Mouse (Mus musculus) midbrain, embryonic 10.5 days (tissue): Measurements from ENCODE around the gene Stard8. TPM values are rescaled to one million over a fixed set of nuclear protein-coding genes. Genes with fewer than 3 reads are reported as not detected.

Source experiments
- DNase-seq: peaks from one replicate; pipeline ENCODE4 v3.0.0-alpha.2; 2017; ENCODE audit warnings: low spot score
- H3K27ac ChIP-seq: fragments of 300-500 bp; sonication (generic); replicated peaks from 2 replicates; pipeline ENCODE4 v1.5.1; 2016; ENCODE audit warnings: mild to moderate bottlenecking
- H3K27me3 ChIP-seq: fragments of 300-500 bp; sonication (generic); 2 replicates; pipeline ENCODE4 v1.6.1; 2016; ENCODE audit warnings: low read depth, mild to moderate bottlenecking; ENCODE audit not compliant: poor library complexity, severe bottlenecking
- H3K36me3 ChIP-seq: fragments of 300-500 bp; sonication (generic); 2 replicates; pipeline ENCODE4 v1.6.1; 2016; ENCODE audit warnings: mild to moderate bottlenecking, moderate library complexity
- H3K4me1 ChIP-seq: fragments of 300-500 bp; sonication (generic); 2 replicates; pipeline ENCODE4 v1.6.1; 2016
- H3K4me3 ChIP-seq: fragments of 300-500 bp; sonication (generic); 2 replicates; pipeline ENCODE4 v1.5.1; 2016; ENCODE audit warnings: mild to moderate bottlenecking, moderate library complexity
- H3K9me3 ChIP-seq: fragments of 300-500 bp; sonication (generic); replicated peaks from 2 replicates; pipeline ENCODE4 v1.6.1; 2016; ENCODE audit warnings: mild to moderate bottlenecking
- WGBS: fragments of 180-500 bp; shearing (Covaris S2); methylation state at CpG from one replicate; pipeline ENCODE4 v1.1.7; 2016; 5-methylcytosine and 5-hydroxymethylcytosine counted together
- polyA plus RNA-seq: library from polyadenylated mRNA; unstranded; fragments of >200 nt; fragmentation: Nextera tagmentation; extraction: Ambion mirVana; gene quantifications from 2 replicates; pipeline ENCODE4 v1.2.1, GENCODE M21; 2016

Stard8 gene
- polyA plus RNA-seq, 1 experiment from 2014 or later: 14.8 TPM

DNA sequence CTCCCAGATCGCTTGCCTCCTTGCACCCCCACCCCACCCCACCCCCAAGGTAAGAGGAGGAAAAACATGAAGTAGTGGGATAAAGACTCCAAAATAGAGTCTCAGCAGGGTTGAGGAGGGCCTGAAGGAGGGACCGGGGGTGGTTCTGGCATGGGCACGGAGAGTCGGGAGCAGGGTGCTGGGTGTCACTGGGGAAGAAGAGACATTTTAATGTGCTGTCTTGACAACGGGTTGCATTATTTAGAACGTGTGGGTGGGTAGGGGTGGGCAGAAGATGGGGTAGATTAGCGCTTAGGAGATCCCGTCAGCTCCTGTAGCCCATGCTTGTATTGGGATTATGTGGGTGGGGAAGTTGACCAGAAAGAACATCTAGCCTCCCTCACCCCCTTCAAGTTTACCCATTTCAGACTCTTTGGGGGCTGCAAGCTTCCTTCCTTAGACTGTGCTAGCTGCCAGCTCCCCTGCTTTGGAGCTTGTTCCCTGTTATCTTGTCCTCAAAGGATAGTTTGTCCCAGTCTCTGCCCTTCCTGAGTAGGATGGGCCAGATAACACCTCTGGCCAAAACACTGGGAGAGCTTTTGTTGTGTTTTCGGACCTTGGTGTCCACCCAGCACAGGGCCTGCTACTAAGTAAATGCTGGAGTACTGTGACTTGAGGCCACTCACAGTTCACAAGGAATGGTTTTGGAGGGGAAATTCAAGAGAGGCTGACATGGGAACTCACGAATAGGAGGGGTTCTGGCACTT is 47.9 kb downstream of the Stard8 start:
- WGBS: 84% methylated on average over 10 of the region's 10 CpGs
- DNase-seq: no peak
- no peaks in the 10 kb centered on the region for H3K36me3 ChIP-seq
- H3K27ac ChIP-seq: no peak overlapping the region
- H3K4me3 ChIP-seq: no peak overlapping the region
- H3K27me3 ChIP-seq: peaks cover 99% of the 10 kb centered on the region
- no peaks in the 10 kb centered on the region for H3K4me1 ChIP-seq
- no peaks in the 10 kb centered on the region for H3K9me3 ChIP-seq

DNA sequence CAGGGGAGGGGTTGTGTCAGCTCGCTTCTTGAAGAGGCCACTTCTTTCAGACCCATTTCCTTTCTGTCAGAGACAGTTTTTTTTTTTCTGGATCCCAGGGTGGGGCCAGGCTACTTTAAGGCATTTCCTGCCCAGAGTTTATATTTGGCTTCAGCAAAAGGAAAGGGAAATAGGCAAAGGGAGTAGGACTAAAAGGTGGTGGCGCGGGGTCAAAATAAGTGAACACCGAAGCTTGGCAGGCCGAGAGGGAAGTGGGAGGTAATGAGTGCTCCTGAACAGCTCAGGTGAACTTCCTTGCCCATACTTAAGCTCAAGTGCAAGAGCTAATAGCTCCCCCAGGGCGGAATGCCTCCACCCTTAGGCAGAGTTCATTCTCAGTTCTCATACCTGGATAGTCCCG is 49.2 kb downstream of the Stard8 start:
- DNase-seq: no peak
- 87% methylated on average over 7 of the region's 7 CpGs for WGBS
- Histone ChIP-seq H3K9me3 (peaks cover 3% of the 10 kb centered on the region; the same call in 1 of the 2 replicates), H3K36me3 (no peaks in the 10 kb centered on the region), H3K27me3 (peaks cover 93% of the 10 kb centered on the region), H3K4me1 (no peaks in the 10 kb centered on the region), H3K4me3 (no peak overlapping the region), H3K27ac (no peak overlapping the region)

DNA sequence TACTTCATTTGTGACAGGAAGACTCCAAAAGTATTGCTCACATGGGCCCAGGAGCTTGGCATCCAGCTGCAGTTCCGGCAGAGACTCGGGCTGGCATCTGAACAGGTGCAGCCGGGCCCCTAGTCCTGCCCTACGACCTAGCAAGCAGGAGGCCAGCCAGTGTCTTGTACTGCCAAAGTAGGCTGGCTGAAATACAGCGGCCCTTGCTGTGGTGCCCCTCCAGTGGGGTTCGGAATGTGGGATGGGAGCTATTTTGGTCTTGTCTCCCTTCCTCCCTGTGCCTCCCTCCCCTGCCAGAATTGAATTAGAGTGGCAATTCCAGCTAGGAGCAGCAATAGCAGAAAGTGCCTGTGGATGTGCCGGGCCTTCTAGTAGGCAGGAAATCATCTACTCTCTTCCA is 51.5 kb downstream of the Stard8 start:
- H3K4me3 ChIP-seq: no peak overlapping the region
- H3K27ac ChIP-seq: no peak overlapping the region
- H3K4me1 ChIP-seq: no peaks in the 10 kb centered on the region
- no peaks in the 10 kb centered on the region for H3K36me3 ChIP-seq
- WGBS: 86% methylated on average over 7 of the region's 7 CpGs
- H3K9me3 ChIP-seq: peaks cover 3% of the 10 kb centered on the region; the same call in 1 of the 2 replicates
- DNase-seq: no peak
- peaks cover 92% of the 10 kb centered on the region for H3K27me3 ChIP-seq

DNA sequence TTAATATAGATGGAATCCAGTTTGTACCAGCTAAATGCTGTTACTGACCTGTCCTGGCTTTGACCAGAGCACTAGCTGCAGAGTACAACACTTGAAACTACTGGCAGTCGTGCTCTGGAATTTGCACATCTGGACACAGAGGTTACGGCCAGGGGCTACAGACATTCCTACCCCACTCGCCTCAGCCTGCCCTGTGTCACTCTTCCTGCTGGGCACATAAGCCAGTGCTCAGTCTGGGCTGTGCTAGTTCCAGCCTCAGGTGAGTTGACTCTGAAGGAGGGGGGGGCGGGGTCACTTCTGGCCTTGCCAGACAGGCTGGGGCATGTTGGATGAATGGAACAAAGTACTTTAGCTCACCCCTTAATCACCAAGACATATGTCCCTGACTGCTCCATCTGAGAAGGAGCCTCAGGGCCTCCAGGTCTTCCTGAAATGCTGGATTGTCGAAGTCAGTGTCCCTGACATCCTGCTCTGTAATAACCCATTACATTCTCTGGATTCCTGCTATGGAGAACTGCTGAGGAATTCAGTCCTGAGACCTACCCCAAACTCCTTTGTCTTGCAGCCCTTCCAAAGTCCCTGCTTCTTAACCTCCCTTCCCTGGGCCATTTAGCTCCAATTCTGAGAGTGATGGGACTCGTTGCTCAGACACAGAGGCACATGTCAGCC is 54.9 kb downstream of the Stard8 start:
- H3K27me3 ChIP-seq: peaks cover 93% of the 10 kb centered on the region
- no peak for DNase-seq
- H3K9me3 ChIP-seq: peaks cover 3% of the 10 kb centered on the region; the same call in 1 of the 2 replicates
- 72% methylated on average over 6 of the region's 6 CpGs for WGBS
- no peak overlapping the region for H3K27ac ChIP-seq
- no peaks in the 10 kb centered on the region for H3K36me3 ChIP-seq
- no peaks in the 10 kb centered on the region for H3K4me1 ChIP-seq
- no peak overlapping the region for H3K4me3 ChIP-seq

DNA sequence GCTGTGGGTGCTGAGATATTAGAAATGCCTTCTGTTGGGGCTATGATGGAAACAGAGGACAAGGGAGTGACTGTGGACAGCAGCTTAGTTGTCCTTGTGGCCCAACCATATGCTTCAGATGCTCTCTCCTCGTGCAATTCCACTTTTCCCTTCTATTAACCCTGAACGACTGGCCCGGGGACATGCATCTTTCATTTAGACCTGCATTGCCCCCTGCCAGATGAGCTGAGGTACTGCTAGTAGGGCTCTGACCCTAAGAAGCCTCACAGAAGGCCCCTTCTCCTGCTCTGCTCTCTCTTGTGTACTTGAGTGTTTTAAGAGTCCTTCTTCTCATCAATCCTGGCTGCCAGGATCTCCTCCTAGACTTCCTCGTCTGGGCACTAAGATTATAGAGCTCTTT is 56.1 kb downstream of the Stard8 start:
- peaks cover 3% of the 10 kb centered on the region; the same call in 1 of the 2 replicates for H3K9me3 ChIP-seq
- 54% methylated on average over 4 of the region's 4 CpGs for WGBS

DNA sequence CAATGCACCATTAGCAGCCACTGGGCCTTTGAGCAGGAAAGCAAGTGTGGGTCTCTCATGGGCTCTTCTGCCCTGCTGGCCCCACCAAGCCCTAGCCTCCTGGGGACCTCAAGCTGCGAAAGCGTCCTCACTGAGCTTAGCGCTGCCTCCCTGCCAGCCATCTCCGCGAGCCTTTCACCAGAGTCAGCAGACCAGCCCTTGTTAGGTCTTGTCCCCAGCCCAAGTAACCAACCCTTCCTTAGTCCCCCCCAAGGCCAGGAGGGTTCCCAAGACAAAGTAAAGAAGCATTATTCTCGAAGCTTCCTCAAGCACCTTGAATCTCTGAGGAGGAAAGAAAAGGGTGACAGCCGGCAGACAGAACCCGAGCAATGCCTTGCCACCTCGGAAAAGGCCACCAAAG is 62.5 kb downstream of the Stard8 start:
- Histone ChIP-seq H3K4me1 (no peaks in the 10 kb centered on the region), H3K27ac (no peak overlapping the region), H3K36me3 (no peaks in the 10 kb centered on the region), H3K4me3 (no peak overlapping the region), H3K9me3 (no peaks in the 10 kb centered on the region), H3K27me3 (peaks cover 94% of the 10 kb centered on the region)
- DNase-seq: no peak
- WGBS: 94% methylated on average over 9 of the region's 9 CpGs

More for the DNA sequence above, 56.1 kb downstream of the Stard8 start:
- Histone ChIP-seq H3K27ac (no peak overlapping the region), H3K4me3 (no peak overlapping the region), H3K36me3 (no peaks in the 10 kb centered on the region), H3K4me1 (no peaks in the 10 kb centered on the region), H3K27me3 (peaks cover 93% of the 10 kb centered on the region)
- DNase-seq: peak; percentile 26

DNA sequence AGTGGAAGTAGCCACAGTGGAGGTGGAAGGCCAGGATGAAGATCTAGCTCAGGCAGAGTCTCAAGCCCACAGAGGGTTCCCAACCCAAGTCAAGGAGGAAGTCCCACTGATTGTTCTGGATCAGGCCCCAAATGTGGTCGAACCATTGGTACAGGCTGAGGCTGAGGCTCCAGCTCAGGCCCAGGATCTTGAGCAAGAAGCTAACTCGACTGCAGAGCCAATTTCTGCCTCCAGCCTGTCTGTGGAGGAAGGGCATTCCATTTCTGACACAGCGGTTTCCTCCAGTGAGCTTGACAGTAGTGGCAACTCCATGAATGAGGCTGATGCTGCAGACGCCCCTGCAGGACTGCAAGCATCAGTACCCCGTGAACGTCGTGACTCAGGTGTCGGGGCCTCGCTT is 63.5 kb downstream of the Stard8 start:
- Histone ChIP-seq H3K36me3 (no peaks in the 10 kb centered on the region), H3K4me3 (no peak overlapping the region), H3K4me1 (no peaks in the 10 kb centered on the region), H3K27me3 (peaks cover 94% of the 10 kb centered on the region), H3K9me3 (no peaks in the 10 kb centered on the region), H3K27ac (no peak overlapping the region)
- no peak for DNase-seq
- 87% methylated on average over 9 of the region's 9 CpGs for WGBS

DNA sequence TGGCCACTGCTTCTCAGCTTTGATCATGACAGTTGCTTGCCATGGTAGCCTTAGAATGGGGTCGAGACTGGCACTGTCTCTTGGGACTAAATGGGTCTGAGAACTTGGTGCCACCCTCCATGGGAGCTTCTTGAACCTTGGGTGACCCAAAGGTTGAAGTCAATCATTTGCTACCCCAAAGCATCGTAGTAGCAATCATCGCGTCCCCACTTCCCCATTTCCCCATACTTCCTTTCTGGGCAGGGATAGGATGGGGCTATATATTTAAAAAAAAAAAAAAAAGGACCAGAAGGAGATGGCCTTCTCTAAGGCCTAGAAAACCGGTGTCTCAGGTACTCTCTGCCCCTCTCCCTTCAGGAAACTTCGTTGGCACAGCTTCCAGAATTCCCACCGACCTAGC is 64.2 kb downstream of the Stard8 start:
- H3K4me3 ChIP-seq: no peak overlapping the region
- 77% methylated on average over 7 of the region's 7 CpGs for WGBS
- no peaks in the 10 kb centered on the region for H3K36me3 ChIP-seq
- H3K27ac ChIP-seq: no peak overlapping the region
- no peaks in the 10 kb centered on the region for H3K9me3 ChIP-seq
- peaks cover 94% of the 10 kb centered on the region for H3K27me3 ChIP-seq
- no peak for DNase-seq
- no peaks in the 10 kb centered on the region for H3K4me1 ChIP-seq

DNA sequence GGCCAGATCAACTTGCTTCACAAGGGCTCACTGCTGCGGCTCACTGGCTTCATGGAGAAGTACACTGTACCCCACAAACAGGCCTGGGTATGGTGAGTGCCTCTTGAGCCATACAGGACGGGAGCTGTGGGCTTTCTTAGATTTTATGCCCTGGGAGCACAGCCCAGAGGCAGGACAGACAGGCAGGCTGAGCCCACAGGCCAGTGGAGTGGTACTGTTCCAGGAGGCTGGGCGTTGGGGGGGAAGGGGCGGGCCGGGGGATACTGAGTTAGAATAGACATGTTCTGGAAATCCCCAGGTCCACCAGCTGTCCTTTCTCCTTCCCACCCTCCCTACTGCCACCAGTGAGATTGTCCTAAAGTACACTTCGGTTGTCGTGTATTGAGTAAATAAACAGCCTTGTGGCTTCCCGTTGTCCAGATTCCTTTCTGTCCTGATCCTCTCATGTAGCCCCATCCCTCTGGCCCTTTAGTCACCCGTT is 64.7 kb downstream of the Stard8 start:
- Histone ChIP-seq H3K27ac (no peak overlapping the region), H3K27me3 (peaks cover 94% of the 10 kb centered on the region), H3K36me3 (no peaks in the 10 kb centered on the region), H3K4me3 (no peak overlapping the region), H3K9me3 (no peaks in the 10 kb centered on the region), H3K4me1 (no peaks in the 10 kb centered on the region)
- WGBS: 73% methylated on average over 9 of the region's 9 CpGs
- DNase-seq: no peak

DNA sequence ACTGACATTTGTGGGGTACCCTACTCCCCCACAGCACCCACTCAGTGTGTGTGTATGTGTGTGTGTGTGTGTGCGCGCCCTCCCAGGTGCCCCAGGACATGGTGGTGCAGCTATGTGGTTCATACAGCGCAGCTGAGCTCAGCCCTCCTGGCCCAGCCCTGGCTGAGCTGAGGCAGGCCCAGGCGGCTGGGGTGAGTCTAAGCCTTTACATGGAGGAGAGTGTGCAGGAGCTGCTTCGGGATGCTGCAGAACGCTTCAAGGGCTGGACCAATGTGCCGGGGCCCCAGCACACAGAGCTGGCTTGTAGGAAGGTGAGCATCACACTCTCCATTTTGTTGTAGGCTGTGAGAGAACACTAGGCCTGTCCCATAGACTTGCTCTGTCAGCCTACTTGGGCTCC is 68.1 kb downstream of the Stard8 start:
- Histone ChIP-seq H3K27ac (no peak overlapping the region), H3K4me1 (no peaks in the 10 kb centered on the region), H3K4me3 (no peak overlapping the region), H3K27me3 (peaks cover 97% of the 10 kb centered on the region), H3K36me3 (no peaks in the 10 kb centered on the region), H3K9me3 (no peaks in the 10 kb centered on the region)
- 91% methylated on average over 7 of the region's 7 CpGs for WGBS
- no peak for DNase-seq

DNA sequence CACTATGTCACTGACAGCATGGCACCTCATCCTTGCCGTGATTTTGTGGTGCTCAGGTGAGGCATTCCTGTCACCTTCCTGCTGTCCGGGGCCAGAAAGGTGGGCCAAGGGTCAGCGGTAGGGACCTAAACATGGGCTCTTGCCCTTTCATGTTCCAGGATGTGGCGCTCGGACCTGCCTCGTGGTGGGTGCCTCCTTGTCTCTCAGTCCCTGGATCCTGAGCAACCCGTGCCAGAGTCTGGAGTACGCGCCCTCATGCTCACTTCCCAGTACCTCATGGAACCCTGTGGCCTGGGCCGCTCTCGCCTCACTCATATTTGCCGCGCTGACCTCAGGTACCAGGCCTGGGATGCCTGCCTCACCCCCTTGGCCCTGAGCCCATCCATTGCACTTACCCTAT is 69.5 kb downstream of the Stard8 start:
- peaks cover 91% of the 10 kb centered on the region for H3K27me3 ChIP-seq
- H3K27ac ChIP-seq: no peak overlapping the region
- no peaks in the 10 kb centered on the region for H3K4me1 ChIP-seq
- WGBS: 93% methylated on average over 13 of the region's 13 CpGs
- no peak for DNase-seq
- H3K36me3 ChIP-seq: no peaks in the 10 kb centered on the region
- no peaks in the 10 kb centered on the region for H3K9me3 ChIP-seq
- H3K4me3 ChIP-seq: no peak overlapping the region

DNA sequence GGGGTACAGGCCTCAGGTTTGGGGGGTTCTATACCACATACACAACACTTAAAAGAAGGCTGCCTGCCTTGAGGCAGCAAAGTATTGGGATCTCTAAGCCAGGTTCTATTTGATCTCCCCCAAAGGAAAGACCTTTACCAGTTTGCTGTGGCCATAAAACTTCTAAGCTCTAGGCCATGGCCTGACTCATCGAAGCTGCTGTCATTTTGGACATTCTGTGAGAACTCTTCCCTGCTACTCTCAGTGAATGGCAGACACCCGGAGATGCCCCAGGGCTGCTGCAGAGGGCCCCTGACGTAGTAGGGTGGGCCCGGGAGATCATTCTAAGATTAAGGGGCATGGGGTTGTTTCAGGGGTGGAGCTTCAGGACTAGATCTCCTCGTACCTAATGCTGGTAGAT is 72.1 kb downstream of the Stard8 start:
- no peak for DNase-seq
- no peak overlapping the region for H3K27ac ChIP-seq
- H3K27me3 ChIP-seq: peaks cover 66% of the 10 kb centered on the region
- H3K36me3 ChIP-seq: no peaks in the 10 kb centered on the region
- H3K4me1 ChIP-seq: no peaks in the 10 kb centered on the region
- WGBS: 83% methylated on average over 5 of the region's 5 CpGs
- H3K9me3 ChIP-seq: no peaks in the 10 kb centered on the region
- no peak overlapping the region for H3K4me3 ChIP-seq

DNA sequence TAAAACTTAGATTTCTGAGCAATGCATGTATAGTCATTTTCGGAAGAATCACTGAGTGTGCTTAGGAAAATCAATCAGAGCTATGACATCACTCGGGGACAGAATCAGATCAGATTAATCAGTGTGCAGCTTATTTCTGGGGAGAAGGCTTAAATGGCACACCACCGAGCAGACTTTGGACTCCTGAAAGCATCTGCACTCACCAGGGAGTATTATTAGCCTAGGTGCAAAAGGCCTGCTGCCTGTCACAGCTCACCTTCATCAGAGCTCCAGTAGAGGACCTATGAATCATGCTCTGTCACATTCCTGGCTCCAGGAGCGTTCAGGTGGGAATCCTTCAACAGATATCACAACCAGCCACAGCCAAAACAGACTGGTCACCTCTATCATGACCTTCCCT is 73.4 kb downstream of the Stard8 start:
- Histone ChIP-seq H3K27me3 (peaks cover 61% of the 10 kb centered on the region), H3K4me1 (no peaks in the 10 kb centered on the region), H3K27ac (no peak overlapping the region), H3K4me3 (no peak overlapping the region), H3K9me3 (no peaks in the 10 kb centered on the region), H3K36me3 (no peaks in the 10 kb centered on the region)
- 74% methylated on average over 4 of the region's 4 CpGs for WGBS
- DNase-seq: no peak
